Mouse (Mus musculus): ENCODE measurements at regions not wholly inside any gene's neighbourhood (a gene's known extent, or its start where the extent isn't known, plus 50 kb on each side); places are given as distances from the start of the nearest gene placed in this dataset.

DNA sequence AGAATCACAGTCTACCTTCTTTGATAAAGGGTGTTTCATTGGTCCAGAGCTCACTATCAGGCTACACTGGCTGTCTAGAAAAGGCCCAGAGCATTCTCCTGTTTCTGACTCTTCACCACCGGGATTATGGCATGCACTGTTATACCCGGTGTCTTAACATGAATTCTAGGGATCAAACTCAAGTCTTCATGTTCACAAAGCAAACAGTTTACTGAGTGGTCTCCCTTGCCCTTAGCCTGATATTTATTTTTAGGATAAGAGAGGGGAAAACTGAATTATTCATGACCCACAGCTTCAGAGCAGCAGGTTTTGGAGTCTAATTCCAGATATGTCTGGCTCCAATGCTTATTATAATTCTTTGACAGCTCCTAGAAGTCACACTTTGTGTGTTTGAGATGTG is 596.0 kb upstream of the Gm26657 start:
- DNase-seq (ENCODE audit: low read depth): no peak

GRCm38 (mm10) chr4:56136837-56137236 is 603.0 kb upstream of the Gm26657 start:
- TF ChIP-seq POLR2A (IDR thresholded peaks at IDR 0.05; ENCODE audit: borderline replicate concordance, extremely low read depth, insufficient read depth, insufficient read length, poor library complexity, severe bottlenecking): no peak
- TF ChIP-seq CTCF (IDR thresholded peaks at IDR 0.05; ENCODE audit: borderline replicate concordance, extremely low read depth, insufficient read depth, insufficient read length): no peak
- peak; percentile 39 for DNase-seq (ENCODE audit: low read depth)

More for the DNA sequence above, 596.0 kb upstream of the Gm26657 start:
- TF ChIP-seq CTCF (IDR thresholded peaks at IDR 0.05; ENCODE audit: borderline replicate concordance, extremely low read depth, insufficient read depth, insufficient read length): no peak
- TF ChIP-seq POLR2A (IDR thresholded peaks at IDR 0.05; ENCODE audit: borderline replicate concordance, extremely low read depth, insufficient read depth, insufficient read length, poor library complexity, severe bottlenecking): no peak

- TF ChIP-seq POLR2A (IDR thresholded peaks at IDR 0.05; ENCODE audit: borderline replicate concordance, extremely low read depth, insufficient read depth, insufficient read length, poor library complexity, severe bottlenecking) (no peak), CTCF (IDR thresholded peaks at IDR 0.05; ENCODE audit: borderline replicate concordance, extremely low read depth, insufficient read depth, insufficient read length) (no peak)
- DNase-seq (ENCODE audit: low read depth): no peak
Measured at GRCm38 (mm10) chr4:56134350-56134749, 602.1 kb upstream of the Klf4 start.

GRCm38 (mm10) chr4:56127730-56128482 is 595.6 kb upstream of the Klf4 start:
- peak; percentile 95 for DNase-seq (ENCODE audit: low read depth)
- TF ChIP-seq POLR2A (IDR thresholded peaks at IDR 0.05; ENCODE audit: borderline replicate concordance, extremely low read depth, insufficient read depth, insufficient read length, poor library complexity, severe bottlenecking) (no peak), CTCF (IDR thresholded peaks at IDR 0.05; ENCODE audit: borderline replicate concordance, extremely low read depth, insufficient read depth, insufficient read length) (no peak)

DNA sequence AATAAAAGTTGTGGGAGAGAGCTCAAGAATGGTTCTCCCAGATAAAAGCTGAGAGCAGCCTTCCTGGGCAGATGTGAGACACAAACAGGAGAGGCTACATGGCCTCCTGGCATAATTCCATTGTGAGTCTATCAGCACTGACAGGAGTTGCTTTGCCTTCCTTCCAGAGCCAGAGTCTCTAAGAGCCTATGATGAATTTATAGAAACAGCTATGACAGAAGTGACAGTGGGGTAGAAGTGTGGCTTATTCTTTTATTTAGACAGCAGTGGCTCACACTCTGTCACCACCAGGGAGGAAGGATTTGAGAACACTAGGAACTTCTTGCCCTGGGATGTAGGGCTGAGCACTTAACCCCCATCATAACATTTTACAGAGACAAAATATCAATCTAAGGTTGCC is 592.2 kb upstream of the Klf4 start:
- no peak for DNase-seq (ENCODE audit: low read depth)
- no peak for TF ChIP-seq CTCF (IDR thresholded peaks at IDR 0.05; ENCODE audit: borderline replicate concordance, extremely low read depth, insufficient read depth, insufficient read length)
- TF ChIP-seq POLR2A (IDR thresholded peaks at IDR 0.05; ENCODE audit: borderline replicate concordance, extremely low read depth, insufficient read depth, insufficient read length, poor library complexity, severe bottlenecking): no peak

DNA sequence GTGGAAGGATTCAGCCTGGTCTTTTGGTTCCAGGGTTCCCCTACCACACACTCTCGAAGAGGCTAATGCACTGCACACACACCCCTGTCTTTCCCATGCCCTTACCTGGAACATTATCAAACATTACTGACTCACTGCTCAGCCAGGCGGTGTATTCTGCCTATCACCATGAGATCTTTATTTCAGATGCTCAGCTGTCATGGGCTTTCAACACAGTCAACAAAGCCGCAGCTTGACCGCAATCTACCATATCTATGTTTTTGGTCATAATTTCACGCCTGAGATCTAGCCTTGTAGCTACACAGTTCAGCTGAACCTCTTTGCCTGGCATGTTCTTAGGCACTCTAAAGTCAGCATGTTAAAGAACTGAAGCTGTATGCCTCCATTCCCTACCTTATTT is 589.9 kb upstream of the Klf4 start:
- no peak for DNase-seq (ENCODE audit: low read depth)
- TF ChIP-seq CTCF (IDR thresholded peaks at IDR 0.05; ENCODE audit: borderline replicate concordance, extremely low read depth, insufficient read depth, insufficient read length) (no peak), POLR2A (IDR thresholded peaks at IDR 0.05; ENCODE audit: borderline replicate concordance, extremely low read depth, insufficient read depth, insufficient read length, poor library complexity, severe bottlenecking) (no peak)

DNA sequence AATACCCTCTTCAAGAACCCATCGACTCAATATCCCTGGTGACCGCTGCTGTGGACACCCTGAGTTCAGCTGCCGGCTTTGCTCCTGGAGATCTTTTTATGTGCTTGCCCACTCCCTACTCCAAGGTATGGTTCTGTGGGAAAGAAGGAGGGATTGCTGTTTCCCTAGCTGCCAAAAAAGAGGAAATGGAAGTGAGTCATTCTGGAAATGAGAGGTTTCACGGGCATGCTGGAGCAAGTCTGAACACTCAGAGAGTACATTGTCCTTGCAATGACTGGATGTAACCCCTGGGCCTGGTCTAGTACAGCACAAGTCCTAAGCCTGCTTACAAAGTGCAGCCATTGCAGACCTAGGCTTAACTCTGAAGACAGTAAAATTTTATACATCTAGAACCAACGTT is 589.4 kb upstream of the Klf4 start:
- no peak for DNase-seq (ENCODE audit: low read depth)
- no peak for TF ChIP-seq POLR2A (IDR thresholded peaks at IDR 0.05; ENCODE audit: borderline replicate concordance, extremely low read depth, insufficient read depth, insufficient read length, poor library complexity, severe bottlenecking)
- TF ChIP-seq CTCF (IDR thresholded peaks at IDR 0.05; ENCODE audit: borderline replicate concordance, extremely low read depth, insufficient read depth, insufficient read length): no peak

DNA sequence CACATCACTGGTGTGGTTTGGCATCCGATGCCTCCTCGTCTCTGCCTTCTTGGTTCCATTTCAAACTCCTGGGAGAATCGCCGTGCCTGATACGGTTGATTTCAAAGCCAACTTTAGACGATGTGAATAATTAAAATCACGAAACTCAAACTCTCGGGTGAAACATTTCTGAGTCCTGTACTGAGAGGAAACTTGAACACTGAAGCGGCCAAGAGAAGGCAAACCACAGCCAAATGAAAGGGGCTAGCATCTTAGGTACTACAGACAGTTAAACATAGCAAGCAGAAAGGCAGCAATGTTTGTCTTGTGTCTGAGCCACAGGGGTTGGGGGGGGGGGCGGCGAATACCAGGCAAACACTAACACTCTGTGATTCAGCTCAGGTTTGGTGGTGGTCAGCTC is 588.1 kb upstream of the Klf4 start:
- TF ChIP-seq POLR2A (IDR thresholded peaks at IDR 0.05; ENCODE audit: borderline replicate concordance, extremely low read depth, insufficient read depth, insufficient read length, poor library complexity, severe bottlenecking) (no peak), CTCF (IDR thresholded peaks at IDR 0.05; ENCODE audit: borderline replicate concordance, extremely low read depth, insufficient read depth, insufficient read length) (no peak)
- no peak for DNase-seq (ENCODE audit: low read depth)

GRCm38 (mm10) chr4:56113701-56114196 is 581.5 kb upstream of the Klf4 start:
- peak; percentile 82 for DNase-seq (ENCODE audit: low read depth)
- no peak for TF ChIP-seq POLR2A (IDR thresholded peaks at IDR 0.05; ENCODE audit: borderline replicate concordance, extremely low read depth, insufficient read depth, insufficient read length, poor library complexity, severe bottlenecking)
- no peak for TF ChIP-seq CTCF (IDR thresholded peaks at IDR 0.05; ENCODE audit: borderline replicate concordance, extremely low read depth, insufficient read depth, insufficient read length)

- DNase-seq (ENCODE audit: low read depth): no peak
- TF ChIP-seq CTCF (IDR thresholded peaks at IDR 0.05; ENCODE audit: borderline replicate concordance, extremely low read depth, insufficient read depth, insufficient read length) (no peak), POLR2A (IDR thresholded peaks at IDR 0.05; ENCODE audit: borderline replicate concordance, extremely low read depth, insufficient read depth, insufficient read length, poor library complexity, severe bottlenecking) (no peak)
Measured at GRCm38 (mm10) chr4:56112931-56113700, 580.9 kb upstream of the Klf4 start.

GRCm38 (mm10) chr4:56106962-56107361 is 574.7 kb upstream of the Klf4 start:
- TF ChIP-seq CTCF (IDR thresholded peaks at IDR 0.05; ENCODE audit: borderline replicate concordance, extremely low read depth, insufficient read depth, insufficient read length) (no peak), POLR2A (IDR thresholded peaks at IDR 0.05; ENCODE audit: borderline replicate concordance, extremely low read depth, insufficient read depth, insufficient read length, poor library complexity, severe bottlenecking) (no peak)
- no peak for DNase-seq (ENCODE audit: low read depth)

All from brain, embryonic 14.5 days (tissue).